Mouse (Mus musculus) lung, adult 18-20 months (tissue): ENCODE measurements around the gene Sap25.
"Not testable (repeated sequence)": the region's sequence is repeated elsewhere in the genome, so short reads cannot be mapped to it uniquely, and the experiment has no call there.

Experiments used
- DNase-seq, 2 experiments: peaks; one replicate each; pipeline ENCODE4 v3.0.0; 2022; ENCODE audit warnings: mixed read lengths in 2 of 2

Sap25 gene

DNA sequence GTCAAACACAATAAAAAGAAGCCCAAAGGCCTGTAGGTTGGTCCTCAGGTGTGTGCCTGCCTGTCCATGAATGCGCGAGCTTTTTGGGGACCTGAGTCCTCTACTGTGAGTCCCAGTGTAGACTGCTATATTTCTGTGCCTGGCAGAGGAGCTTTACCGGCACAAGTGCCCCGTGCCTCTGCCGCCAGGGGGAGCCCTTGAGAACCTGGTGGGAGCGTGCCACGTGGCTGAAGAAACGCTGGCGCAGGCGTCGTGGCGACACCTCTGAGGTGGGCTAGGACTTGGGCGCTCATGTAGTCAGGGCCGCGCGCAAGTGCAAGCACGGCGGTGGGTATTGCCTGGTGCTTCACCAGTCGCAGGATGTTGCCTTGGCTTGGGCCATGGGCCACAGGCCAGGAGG lies at the start of gene Sap25:
Gene Sap25, plus strand, starts transcription at position 281 of the 400 bp plus-strand sequence.
- peak in 1 of 2 experiments; percentile 29 for DNase-seq

DNA sequence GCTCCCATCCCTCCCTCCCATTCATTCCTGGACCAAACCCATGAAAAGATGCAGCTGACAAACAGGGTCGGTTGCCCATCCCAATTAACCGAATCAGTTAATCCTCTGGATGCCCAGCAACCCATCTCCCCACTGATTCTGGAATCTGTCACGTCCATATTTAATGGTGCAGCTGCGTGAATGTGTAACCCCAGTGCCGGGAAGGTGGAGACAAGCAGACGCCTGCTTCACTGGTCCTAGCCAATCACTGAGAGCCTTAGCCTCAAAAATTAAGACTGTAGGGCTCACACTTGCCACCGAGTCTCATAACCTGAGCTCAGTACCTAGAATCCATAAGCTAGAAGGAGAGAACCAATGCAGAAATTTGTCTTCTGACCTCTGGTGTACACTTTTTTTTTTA lies 45.2 kb upstream of the Sap25 start:
- DNase-seq: no peak

DNA sequence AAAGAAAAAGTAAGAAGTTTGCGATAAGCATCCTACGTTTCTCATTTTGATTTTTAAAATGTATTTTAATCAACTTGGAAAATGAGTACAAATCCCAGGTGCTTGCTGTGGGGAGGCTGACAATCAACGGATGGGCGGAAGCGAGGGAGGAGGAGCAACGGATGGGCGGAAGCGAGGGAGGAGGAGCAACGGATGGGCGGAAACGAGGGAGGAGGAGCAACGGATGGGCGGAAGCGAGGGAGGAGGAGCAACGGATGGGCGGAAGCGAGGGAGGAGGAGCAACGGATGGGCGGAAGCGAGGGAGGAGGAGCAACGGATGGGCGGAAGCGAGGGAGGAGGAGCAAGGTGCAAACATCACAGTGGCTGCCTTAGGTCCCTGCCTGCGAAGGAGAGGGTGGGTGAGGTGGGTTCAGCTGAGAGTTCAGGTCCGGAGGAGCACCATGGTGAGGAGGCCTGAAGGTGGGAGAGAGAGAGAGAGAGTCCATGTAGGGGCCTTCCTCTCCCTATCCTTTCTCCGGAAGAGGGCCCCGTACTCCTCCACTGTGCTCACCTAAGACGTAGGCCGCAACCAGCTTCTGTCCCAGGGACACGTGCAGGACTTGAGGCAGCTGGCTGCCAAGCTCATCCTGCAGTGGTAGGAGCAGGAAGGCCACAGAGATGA lies 44.4 kb upstream of the Sap25 start:
- peak; percentile 29 to 40 for DNase-seq

DNA sequence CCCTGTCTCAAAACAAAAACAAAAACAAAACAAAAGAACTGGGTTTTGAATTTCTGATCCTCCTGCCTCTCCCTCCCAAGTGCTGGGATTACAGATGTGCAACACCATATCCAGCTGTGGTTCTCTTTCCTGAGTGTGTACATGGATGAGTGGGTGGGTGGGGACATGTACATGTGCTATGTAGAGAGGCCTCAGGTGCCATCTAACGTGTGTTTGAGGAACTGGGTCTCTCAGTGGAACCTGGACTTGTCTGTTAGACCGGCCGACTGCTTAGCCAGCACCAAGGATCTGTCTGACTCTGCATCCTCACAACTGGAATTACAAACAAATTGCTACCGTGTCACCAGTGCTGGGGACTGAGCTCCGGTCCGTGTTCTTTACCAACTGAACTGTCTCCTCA lies 43.5 kb upstream of the Sap25 start:
- no peak for DNase-seq

DNA sequence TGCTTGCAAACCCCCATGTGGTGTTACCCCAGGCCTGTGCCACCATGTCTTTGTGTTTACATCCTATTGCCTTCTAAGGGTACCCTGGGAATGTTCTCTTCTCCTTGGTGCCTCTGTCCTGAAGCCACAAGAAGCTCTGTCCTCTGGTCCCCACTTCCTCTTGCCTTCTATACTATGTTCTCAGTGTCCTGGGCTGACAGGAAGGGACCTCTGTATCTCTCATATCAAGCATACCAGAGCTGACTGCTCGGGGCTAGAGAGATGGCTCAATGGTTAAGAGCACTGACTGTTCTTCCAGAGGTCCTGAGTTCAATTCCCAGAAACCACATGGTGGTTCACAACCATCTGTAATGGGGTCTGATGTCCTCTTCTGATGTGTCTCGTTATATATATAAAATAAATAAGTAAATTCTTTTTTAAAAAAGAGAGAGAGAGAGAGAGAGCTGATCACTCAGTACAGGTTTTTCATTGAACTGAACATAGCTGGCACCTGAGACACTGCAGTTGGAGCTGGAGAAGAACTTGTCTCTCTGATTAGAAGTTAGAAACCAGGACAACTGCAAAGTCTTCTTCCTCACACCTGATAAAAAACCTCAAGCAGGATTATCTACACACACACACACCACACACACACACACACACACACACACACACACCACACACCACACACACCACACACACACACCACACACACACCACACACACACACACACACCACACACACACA lies 42.9 kb upstream of the Sap25 start:
- DNase-seq: no peak

DNA sequence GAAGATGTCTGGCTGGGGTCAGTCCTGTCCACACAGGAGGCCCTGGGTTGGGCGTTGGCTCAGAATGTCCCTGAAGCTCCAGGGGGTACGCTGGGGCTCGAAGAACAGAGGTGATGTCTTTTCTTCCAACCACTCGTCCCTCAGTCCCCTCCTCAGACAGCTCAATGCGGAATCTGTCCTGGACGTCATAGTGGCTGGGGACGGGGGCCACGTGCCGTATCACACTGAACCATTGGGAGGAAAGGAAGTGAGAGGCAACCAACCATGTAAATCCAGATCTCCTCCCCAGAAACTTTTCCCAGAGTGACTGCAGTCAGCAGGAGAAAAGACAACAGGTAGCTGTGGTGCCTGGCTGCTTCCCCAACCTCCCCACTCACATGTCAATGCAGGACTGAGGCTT lies 41.5 kb upstream of the Sap25 start:
- no peak for DNase-seq

DNA sequence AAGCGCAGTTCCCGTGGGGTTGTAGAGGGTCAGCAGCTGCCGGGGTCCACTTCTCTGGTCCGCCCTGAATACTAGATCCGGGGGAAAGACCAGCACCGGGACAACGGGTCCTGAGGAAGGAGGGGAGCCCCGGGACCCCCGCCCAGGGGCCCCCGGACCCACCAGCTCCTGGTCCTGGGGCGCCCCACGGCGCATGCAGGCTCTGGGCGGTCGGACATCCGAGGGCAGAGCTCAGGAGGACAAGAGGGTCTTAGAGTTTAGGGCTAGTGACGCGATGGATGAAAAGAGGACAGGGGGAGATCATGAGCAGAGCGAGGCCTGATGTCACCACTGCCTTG lies 40.9 kb upstream of the Sap25 start:
- no peak for DNase-seq

DNA sequence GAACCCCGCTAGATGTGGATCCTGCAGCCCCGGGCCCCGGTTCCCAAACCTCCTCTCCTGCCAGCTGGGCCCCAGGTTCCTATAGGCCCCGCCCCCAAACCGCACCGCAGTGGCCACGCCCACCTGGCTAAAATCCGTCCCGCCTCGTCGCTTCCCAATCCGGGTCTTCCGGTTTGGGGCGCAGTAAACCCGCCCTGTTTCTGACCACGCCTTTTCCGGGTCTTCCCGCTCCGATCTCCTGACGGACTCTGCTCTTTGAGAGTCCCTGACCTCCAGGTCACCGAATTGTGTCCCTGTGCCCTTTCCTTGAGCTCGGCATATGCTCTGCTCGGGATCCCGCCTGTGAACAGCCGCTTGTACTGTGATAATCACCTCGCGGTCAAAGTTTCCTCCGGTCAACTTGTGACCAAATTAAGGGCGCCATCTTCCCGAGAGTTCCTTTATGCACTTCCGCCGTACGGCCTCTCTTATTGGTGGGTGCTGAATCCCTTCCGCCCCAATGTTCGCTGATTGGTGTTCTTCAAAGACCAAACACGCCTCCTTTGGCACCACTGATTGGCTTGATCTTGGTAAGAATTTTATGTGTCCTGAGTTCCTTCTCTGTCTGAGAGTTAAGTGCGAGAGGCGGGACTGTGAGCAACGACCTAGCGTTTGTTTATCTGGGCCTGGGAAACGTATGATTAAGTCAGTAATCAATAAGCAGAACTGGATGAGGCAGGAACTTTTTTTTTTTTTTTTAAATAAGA lies 40.3 kb upstream of the Sap25 start, which contains the start of gene Mospd3:
Gene Mospd3, minus strand, starts transcription at position 440 of the 746 bp plus-strand sequence.
- DNase-seq: peak; percentile 96 to 98

DNA sequence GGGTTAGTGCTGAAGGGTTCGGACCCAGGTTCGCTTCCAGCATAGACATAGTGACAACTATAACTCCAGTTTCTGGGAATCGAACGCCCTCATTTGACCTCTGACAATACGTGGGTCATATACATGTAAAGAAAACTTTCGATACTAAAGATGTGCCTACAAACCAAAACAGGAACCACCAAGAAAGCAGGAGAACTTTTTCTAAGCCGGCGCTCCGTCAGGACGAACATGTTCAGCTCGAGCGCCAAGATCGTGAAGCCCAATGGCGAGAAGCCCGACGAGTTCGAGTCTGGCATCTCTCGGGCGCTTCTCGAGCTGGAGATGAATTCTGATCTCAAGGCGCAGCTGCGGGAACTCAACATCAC lies 39.8 kb upstream of the Sap25 start:
- DNase-seq: peak in 1 of 2 experiments; percentile 28

DNA sequence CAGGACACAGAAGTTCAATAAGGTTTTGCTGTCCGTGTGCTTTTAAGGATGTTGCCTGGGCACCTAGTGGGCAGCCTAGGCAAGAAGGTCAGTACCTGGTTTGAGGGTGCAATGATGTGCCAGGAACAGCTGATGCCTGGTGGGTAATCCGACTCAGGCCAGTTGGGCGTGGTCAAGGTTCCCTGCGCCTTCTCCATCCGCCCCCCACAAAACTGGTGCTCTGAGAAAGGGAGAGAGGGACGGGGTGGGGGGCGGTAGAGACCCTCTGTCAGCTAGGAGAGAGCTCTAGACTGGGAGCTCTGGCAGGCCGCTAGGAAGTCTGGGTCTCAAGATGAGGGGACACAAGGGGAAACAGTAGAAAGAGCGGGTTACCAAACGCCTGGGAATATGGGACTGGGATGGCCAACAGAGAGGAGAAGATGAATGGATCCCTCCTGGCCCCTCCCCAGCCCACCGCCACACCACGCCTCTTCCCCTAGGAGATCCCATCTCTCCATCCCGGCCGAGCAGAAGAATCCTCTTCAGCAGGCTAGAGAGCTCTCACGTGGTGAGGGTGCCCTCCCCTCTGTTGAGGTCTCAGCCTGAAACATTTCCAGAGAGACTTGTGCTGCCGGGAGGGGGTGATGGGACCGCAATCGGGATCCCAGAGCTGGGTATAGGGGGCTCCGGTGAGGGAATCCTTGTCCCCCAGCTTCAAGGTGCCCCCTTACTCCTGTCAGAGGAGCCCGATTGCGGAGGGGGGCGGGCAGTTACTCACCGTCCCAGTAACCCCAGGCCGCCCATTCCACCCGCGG lies 33.1 kb upstream of the Sap25 start:
- DNase-seq: no peak

DNA sequence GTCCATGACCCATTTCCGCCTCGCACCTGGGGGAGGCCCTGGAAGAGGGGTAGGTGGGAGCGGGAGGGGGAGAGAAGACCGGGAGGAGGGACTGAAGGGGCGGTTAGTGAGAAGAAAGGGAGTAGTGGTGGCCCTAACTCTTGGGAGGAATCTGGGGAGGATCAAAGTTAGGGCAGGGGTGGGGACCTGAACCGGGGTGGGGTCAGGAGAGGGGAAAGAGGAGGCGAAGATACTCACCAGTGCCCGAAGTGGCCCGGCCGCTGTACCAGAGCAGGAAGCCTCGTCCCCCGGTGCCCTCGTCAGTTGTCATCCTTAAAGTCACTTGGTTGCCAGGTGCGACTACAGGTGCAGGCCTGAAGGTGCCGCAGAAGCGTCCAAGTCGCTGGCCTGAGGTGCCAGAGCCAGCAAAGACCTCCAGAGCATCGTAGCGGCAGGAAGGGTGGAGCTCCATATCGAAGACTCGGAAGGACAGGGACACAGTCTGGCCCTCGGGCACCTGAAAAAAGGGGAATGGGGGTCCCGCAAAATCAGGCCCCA lies 32.4 kb upstream of the Sap25 start:
- DNase-seq: peak in 1 of 2 experiments; percentile 45

DNA sequence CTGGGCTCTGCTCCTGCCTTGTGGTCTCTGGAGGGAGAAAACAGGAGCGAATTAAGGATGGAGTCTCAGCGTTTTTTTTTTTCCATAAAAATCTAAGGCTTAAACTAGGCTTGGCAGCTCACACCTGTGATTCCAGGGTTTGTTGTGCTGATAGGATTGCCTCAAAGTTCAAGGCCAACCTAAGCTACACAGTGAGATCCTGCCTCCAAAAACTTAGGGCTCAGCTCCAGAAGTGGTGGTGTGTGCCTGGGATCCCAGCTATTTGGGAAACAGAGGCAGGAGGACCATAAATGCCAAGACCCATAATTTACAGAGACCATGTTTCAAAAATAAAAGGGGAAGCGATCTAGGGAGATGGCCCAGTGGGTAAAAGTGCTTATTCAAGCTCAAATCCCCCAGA lies 31.8 kb upstream of the Sap25 start:
- no peak for DNase-seq

DNA sequence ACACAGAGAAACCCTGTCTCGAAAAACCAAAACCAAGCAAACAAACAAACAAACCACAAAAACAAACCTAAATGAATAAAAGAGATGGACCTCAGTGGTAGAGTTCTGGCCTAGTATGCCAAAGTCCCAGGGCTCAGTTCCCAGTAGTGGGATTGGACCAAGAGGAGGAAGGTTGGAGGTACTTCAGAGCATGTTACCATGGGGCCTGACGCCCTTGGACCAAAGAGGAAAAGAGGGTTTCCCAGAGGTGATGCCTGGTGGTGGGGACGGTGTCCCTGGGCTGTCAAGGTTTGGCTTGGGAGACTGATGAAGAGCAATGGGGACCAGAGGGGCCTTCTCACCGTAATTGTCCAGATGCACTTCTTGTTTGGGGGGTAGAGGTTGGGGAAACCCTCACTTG lies 31.1 kb upstream of the Sap25 start:
- DNase-seq: no peak

DNA sequence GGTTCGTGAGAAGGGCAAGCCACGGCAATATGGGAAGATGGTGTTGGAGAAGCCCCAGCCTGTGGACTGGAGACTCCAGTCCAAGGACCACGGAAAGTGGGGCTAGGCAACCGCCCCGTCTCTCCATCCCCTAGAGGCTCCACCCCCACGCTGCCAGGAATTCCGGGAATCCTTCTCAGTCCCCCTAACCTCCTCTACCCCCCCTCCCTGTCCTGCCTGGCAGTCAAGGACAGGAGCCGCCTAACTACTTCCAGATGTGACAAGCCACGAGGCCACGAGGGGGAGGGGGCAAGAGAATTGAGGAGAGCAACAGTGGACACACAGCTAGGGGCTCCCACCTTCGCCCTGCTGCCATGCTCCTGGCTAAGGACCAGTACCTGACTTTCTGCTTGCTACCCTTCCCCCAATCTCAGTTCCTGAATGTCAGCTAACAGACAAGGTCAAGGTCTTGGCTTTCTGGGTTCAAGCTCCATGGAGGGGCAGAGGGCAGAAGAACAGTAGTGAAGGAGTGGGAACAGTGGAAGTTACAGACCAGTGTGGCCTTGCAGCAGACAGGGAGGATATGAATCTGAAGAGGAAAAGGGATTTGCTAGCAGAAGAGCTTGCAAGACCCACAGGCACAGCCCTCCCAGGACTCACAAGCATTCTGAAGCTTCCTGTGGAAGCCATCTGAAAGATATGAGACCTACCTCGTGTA lies 30.4 kb upstream of the Sap25 start:
- peak; percentile 81 to 87 for DNase-seq

DNA sequence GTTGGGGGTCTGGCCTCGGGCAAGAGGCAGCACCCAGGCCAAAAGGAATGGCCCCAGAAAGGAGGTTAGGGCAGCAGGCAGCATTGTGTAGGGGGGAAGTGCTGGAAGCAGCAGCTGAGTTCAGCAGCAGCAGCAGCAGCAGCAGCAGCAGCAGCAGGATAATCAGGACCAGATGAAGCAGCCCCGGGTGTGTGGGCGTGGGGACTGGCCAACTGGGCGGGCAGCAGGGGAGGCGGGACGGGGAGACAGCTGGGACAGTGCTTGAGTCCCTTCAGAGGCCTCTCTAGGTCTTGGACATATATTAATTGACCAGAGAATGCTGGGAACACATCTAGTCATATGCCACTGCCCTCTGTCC lies 29.9 kb upstream of the Sap25 start:
- DNase-seq: peak in 1 of 2 experiments; percentile 48

DNA sequence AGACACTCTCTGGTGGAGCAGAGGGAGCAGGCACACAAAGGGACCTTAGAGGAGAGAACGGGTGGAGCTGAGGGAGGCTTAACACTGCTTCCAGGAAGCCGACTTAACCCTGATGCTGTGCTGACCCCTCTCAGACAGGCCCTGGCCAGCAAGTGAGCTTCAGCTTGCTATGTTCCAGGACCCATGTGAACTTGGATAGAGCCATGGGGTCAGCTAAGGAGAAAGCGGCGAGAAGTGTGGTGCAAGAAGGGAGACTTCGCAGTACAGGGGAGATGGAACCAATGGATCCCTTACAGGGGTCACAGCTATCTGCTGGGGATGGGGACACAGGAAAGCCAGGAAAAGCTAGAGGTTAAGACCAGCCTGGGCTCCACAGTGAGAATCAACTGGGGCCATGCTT lies 28.1 kb upstream of the Sap25 start:
- DNase-seq: no peak

DNA sequence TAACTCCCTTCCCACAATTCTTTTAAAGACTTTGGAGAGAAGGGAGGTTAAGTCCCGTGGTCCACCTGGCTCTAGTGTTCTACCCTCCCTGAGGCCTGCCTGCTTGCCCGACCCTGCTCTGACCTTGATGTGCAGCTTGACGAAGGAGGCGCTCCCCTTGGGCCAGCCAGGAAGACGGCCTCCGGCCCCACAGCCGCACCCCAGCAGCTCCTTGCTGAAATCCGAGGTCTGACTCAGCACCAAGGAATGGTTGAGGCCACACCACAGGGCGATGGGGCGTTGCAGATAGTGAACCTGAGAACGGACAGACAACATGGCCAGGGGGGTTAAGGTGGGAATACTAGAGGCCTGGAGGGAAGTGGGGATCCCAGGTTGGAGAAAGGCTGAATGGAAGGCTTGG lies 27.6 kb upstream of the Sap25 start, which contains the start of gene Pcolce:
Gene Pcolce, minus strand, starts transcription at position 235 of the 400 bp plus-strand sequence.
- DNase-seq: peak; percentile 70 to 81

DNA sequence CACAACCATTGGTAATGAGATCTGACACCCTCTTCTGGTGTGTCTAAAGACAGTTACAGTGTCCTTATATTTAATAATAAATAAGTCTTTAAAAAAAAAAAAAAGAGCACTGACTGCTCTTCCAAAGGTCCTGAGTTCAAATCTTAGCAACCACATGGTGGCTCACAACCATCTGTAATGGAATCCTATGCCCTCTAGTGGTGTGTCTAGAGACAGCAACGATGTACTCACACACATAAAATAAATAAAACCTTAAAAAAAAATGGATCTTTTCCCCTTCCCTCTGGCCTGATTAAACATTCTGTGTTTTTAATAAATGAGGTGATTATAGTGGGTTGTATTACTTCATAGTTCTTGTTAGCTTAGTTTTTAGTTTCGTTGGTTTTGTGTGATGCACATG lies 26.2 kb upstream of the Sap25 start:
- not testable (repeated sequence) for DNase-seq

DNA sequence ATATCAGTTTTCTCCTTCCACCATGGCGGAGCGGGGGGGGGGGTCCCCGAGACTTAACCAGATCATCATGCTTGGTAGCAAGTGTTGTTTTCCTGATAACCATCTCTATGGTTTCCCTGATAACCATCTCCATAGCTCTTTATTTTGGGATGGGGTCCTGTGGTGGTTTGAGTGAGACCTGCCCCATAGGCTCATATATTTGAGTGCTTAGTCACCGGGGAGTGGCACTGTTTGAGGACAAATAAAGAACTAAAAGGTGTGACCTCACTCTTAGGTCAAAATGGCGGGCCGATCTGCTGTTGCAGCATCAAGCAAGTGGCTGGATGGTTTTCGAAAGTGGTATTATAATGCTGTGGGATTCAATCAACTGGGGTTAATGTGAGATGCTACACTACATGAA lies 25.8 kb upstream of the Sap25 start:
- no peak for DNase-seq

DNA sequence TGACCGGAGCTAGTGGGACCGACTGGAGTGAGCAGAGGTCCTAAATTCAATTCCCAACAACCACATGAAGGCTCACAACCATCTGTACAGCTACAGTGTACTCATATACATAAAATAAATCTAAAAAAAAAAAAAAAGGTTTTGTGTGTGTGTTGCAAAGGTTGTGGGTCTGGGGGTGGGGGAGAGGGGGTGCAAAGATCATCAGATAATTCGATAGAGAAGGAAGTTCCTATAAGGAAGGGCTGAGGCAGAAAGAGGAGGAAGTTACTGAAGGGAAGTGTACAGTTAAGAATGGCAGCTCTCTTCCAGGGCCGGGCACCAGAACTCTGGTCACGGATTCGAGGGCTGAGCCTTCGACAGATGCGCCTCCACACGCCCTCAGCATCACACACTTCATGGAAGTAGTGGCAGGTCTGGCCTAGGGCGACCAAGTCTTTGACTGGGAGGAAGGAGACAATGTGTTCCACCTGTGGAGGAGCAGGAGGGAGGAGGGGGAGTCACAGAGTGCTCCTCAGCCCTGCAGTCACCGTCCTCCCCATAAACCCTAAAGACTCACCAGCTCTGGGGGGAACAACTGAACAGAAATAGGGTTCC lies 17.1 kb upstream of the Sap25 start:
- DNase-seq: no peak

DNA sequence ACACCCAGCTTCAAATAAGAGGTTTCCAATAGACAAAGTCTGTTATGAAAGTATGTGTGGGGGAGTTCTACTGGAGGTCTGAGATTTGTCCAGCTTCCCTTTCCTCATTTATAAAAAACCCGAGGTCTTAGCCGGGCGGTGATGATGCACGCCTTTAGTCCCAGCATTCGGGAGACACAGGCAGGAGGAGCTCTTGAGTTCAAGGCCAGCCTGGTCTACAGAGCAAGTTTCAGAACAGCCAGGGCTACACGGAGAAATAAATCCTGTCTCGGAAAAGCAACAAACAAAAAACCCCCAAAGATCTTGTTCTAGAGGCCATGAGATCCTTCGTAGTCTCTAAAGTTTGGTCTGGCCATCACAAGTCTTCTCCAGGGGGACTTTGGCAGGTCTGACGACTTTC lies 13.1 kb upstream of the Sap25 start:
- DNase-seq: peak; percentile 59
